Mouse (Mus musculus): ENCODE results near the gene Rabl6. TPM values are rescaled to one million over a fixed set of nuclear protein-coding genes. Genes with fewer than 3 reads are reported as not detected.
A peak's percentile ranks its signal among the peaks of the same experiment; 100 is the strongest.

Rabl6 gene
- polyA plus RNA-seq (2012; rRNA removed) = 158 and 162 TPM in 2 replicates

- TF ChIP-seq CTCF (IDR thresholded peaks at IDR 0.05; ENCODE audit: extremely low read depth, insufficient read depth, low read length) (no peak), POLR2A (IDR thresholded peaks at IDR 0.05; ENCODE audit: extremely low read depth, insufficient read depth, low read length) (peak; percentile 85)
- peak within 1 kb of the TSS; percentile 72 for H3K4me3 ChIP-seq (ENCODE audit: insufficient read depth, low read length)
- peak within 1 kb of the TSS; percentile 91 for H3K27ac ChIP-seq (ENCODE audit: insufficient read depth, low read length)
- peaks cover 7% of the 10 kb centered on the region for H3K4me1 ChIP-seq (ENCODE audit: control insufficient read depth, insufficient read depth, low read length)
These were observed at the start of gene Rabl6 for GRCm38 (mm10) chr2:25607761-25608622. Gene Rabl6 (minus strand): TSS chr2:25608521.

GRCm38 (mm10) chr2:25657652-25658051 lies 49.3 kb upstream of the Rabl6 start, which contains the start of gene Lcn5:
Gene Lcn5 (plus strand): TSS chr2:25657952.
- Histone ChIP-seq H3K4me3 (ENCODE audit: insufficient read depth, low read length) (no peak within 1 kb of the TSS), H3K27ac (ENCODE audit: insufficient read depth, low read length) (no peak within 1 kb of the TSS), H3K4me1 (ENCODE audit: control insufficient read depth, insufficient read depth, low read length) (no peaks in the 10 kb centered on the region; the same call in 1 of the 2 replicates)
- TF ChIP-seq CTCF (IDR thresholded peaks at IDR 0.05; ENCODE audit: extremely low read depth, insufficient read depth, low read length) (no peak), POLR2A (IDR thresholded peaks at IDR 0.05; ENCODE audit: extremely low read depth, insufficient read depth, low read length) (no peak)

- Histone ChIP-seq H3K27ac (ENCODE audit: insufficient read depth, low read length) (no peak overlapping the region), H3K4me1 (ENCODE audit: control insufficient read depth, insufficient read depth, low read length) (no peaks in the 10 kb centered on the region; the same call in 1 of the 2 replicates), H3K4me3 (ENCODE audit: insufficient read depth, low read length) (no peak overlapping the region)
- TF ChIP-seq POLR2A (IDR thresholded peaks at IDR 0.05; ENCODE audit: extremely low read depth, insufficient read depth, low read length) = no peak
- TF ChIP-seq CTCF (IDR thresholded peaks at IDR 0.05; ENCODE audit: extremely low read depth, insufficient read depth, low read length) = no peak
These were observed 48.9 kb upstream of the Rabl6 start for GRCm38 (mm10) chr2:25657246-25657645.

GRCm38 (mm10) chr2:25656691-25657090 lies 48.4 kb upstream of the Rabl6 start:
- H3K27ac ChIP-seq (ENCODE audit: insufficient read depth, low read length) = no peak overlapping the region
- TF ChIP-seq POLR2A (IDR thresholded peaks at IDR 0.05; ENCODE audit: extremely low read depth, insufficient read depth, low read length) (no peak), CTCF (IDR thresholded peaks at IDR 0.05; ENCODE audit: extremely low read depth, insufficient read depth, low read length) (no peak)
- H3K4me1 ChIP-seq (ENCODE audit: control insufficient read depth, insufficient read depth, low read length) = no peaks in the 10 kb centered on the region; the same call in 1 of the 2 replicates
- no peak overlapping the region for H3K4me3 ChIP-seq (ENCODE audit: insufficient read depth, low read length)

- H3K27ac ChIP-seq (ENCODE audit: insufficient read depth, low read length) = no peak overlapping the region
- H3K4me1 ChIP-seq (ENCODE audit: control insufficient read depth, insufficient read depth, low read length) = no peaks in the 10 kb centered on the region; the same call in 1 of the 2 replicates
- no peak overlapping the region for H3K4me3 ChIP-seq (ENCODE audit: insufficient read depth, low read length)
- TF ChIP-seq CTCF (IDR thresholded peaks at IDR 0.05; ENCODE audit: extremely low read depth, insufficient read depth, low read length) = no peak
- no peak for TF ChIP-seq POLR2A (IDR thresholded peaks at IDR 0.05; ENCODE audit: extremely low read depth, insufficient read depth, low read length)
These were observed 46.2 kb upstream of the Rabl6 start for GRCm38 (mm10) chr2:25654502-25654901.

GRCm38 (mm10) chr2:25652902-25653301 lies 44.6 kb upstream of the Rabl6 start, which contains the start of gene Lcn8:
Gene Lcn8 (plus strand): TSS chr2:25653120.
- TF ChIP-seq CTCF (IDR thresholded peaks at IDR 0.05; ENCODE audit: extremely low read depth, insufficient read depth, low read length) (no peak), POLR2A (IDR thresholded peaks at IDR 0.05; ENCODE audit: extremely low read depth, insufficient read depth, low read length) (no peak)
- Histone ChIP-seq H3K4me1 (ENCODE audit: control insufficient read depth, insufficient read depth, low read length) (no peaks in the 10 kb centered on the region; the same call in 1 of the 2 replicates), H3K4me3 (ENCODE audit: insufficient read depth, low read length) (no peak within 1 kb of the TSS), H3K27ac (ENCODE audit: insufficient read depth, low read length) (no peak within 1 kb of the TSS)

- H3K4me3 ChIP-seq (ENCODE audit: insufficient read depth, low read length) = no peak overlapping the region
- TF ChIP-seq POLR2A (IDR thresholded peaks at IDR 0.05; ENCODE audit: extremely low read depth, insufficient read depth, low read length) (no peak), CTCF (IDR thresholded peaks at IDR 0.05; ENCODE audit: extremely low read depth, insufficient read depth, low read length) (peak; percentile 55)
These were observed 31.6 kb upstream of the Rabl6 start for GRCm38 (mm10) chr2:25639890-25640289.

GRCm38 (mm10) chr2:25634046-25634445 lies 25.7 kb upstream of the Rabl6 start:
- TF ChIP-seq CTCF (IDR thresholded peaks at IDR 0.05; ENCODE audit: extremely low read depth, insufficient read depth, low read length) = peak; percentile 40
- no peak for TF ChIP-seq POLR2A (IDR thresholded peaks at IDR 0.05; ENCODE audit: extremely low read depth, insufficient read depth, low read length)
- Histone ChIP-seq H3K4me3 (ENCODE audit: insufficient read depth, low read length) (no peak overlapping the region), H3K27ac (ENCODE audit: insufficient read depth, low read length) (no peak overlapping the region)

More at GRCm38 (mm10) chr2:25639890-25640289, 31.6 kb upstream of the Rabl6 start:
- Histone ChIP-seq H3K4me1 (ENCODE audit: control insufficient read depth, insufficient read depth, low read length) (no peaks in the 10 kb centered on the region), H3K27ac (ENCODE audit: insufficient read depth, low read length) (no peak overlapping the region)

GRCm38 (mm10) chr2:25633616-25634015 lies 25.3 kb upstream of the Rabl6 start:
- Histone ChIP-seq H3K27ac (ENCODE audit: insufficient read depth, low read length) (no peak overlapping the region), H3K4me3 (ENCODE audit: insufficient read depth, low read length) (no peak overlapping the region), H3K4me1 (ENCODE audit: control insufficient read depth, insufficient read depth, low read length) (no peaks in the 10 kb centered on the region)
- TF ChIP-seq CTCF (IDR thresholded peaks at IDR 0.05; ENCODE audit: extremely low read depth, insufficient read depth, low read length) = no peak

More at GRCm38 (mm10) chr2:25634046-25634445, 25.7 kb upstream of the Rabl6 start:
- no peaks in the 10 kb centered on the region for H3K4me1 ChIP-seq (ENCODE audit: control insufficient read depth, insufficient read depth, low read length)

GRCm38 (mm10) chr2:25628738-25629137 lies 20.4 kb upstream of the Rabl6 start:
- Histone ChIP-seq H3K27ac (ENCODE audit: insufficient read depth, low read length) (no peak overlapping the region), H3K4me1 (ENCODE audit: control insufficient read depth, insufficient read depth, low read length) (no peaks in the 10 kb centered on the region), H3K4me3 (ENCODE audit: insufficient read depth, low read length) (no peak overlapping the region)
- TF ChIP-seq CTCF (IDR thresholded peaks at IDR 0.05; ENCODE audit: extremely low read depth, insufficient read depth, low read length) (no peak), POLR2A (IDR thresholded peaks at IDR 0.05; ENCODE audit: extremely low read depth, insufficient read depth, low read length) (no peak)

Data from cortical plate, adult 2 months (tissue).